Mouse (Mus musculus): ENCODE data around the gene Gm10135. TPM values are rescaled to one million over a fixed set of nuclear protein-coding genes. Genes with fewer than 3 reads are reported as not detected.
"Not testable (repeated sequence)": the region's sequence is repeated elsewhere in the genome, so short reads cannot be mapped to it uniquely, and the experiment has no call there.

Gm10135 gene
- polyA plus RNA-seq (2015; fragmentation: Nextera tagmentation; extraction: Ambion mirVana) = not detected in 2 replicates

- no peaks in the 10 kb centered on the region for H3K27me3 ChIP-seq
- H3K4me3 ChIP-seq = no peak within 1 kb of the TSS
- no peak within 1 kb of the TSS for H3K4me2 ChIP-seq
- no peak within 1 kb of the TSS for H3K9ac ChIP-seq
- H3K9me3 ChIP-seq = no peaks in the 10 kb centered on the region
- ATAC-seq (ENCODE audit: borderline replicate concordance, extremely low read depth, low FRiP score, low TSS enrichment) = no peak
- 97% methylated on average over 7 of the region's 7 CpGs for WGBS
- no peak within 1 kb of the TSS for H3K27ac ChIP-seq
- peaks cover 28% of the 10 kb centered on the region for H3K36me3 ChIP-seq
- no peaks in the 10 kb centered on the region for H3K4me1 ChIP-seq
Observed at GRCm38 (mm10) chr5:72974602-72975001, at the start of gene Gm10135. TSS of gene Gm10135 (minus strand) at chr5:72974702.

GRCm38 (mm10) chr5:73023801-73024200 is 49.3 kb upstream of the Gm10135 start:
- Histone ChIP-seq H3K9ac (no peak overlapping the region), H3K27ac (no peak overlapping the region), H3K4me3 (no peak overlapping the region), H3K4me1 (no peaks in the 10 kb centered on the region), H3K27me3 (no peaks in the 10 kb centered on the region), H3K9me3 (no peaks in the 10 kb centered on the region), H3K36me3 (peaks cover 17% of the 10 kb centered on the region; the same call in 1 of the 2 replicates), H3K4me2 (no peak overlapping the region)
- 87% methylated on average over 13 of the region's 13 CpGs for WGBS
- ATAC-seq (ENCODE audit: borderline replicate concordance, extremely low read depth, low FRiP score, low TSS enrichment) = no peak

GRCm38 (mm10) chr5:73014745-73015144 is 40.2 kb upstream of the Gm10135 start:
- Histone ChIP-seq H3K9me3 (no peaks in the 10 kb centered on the region), H3K36me3 (no peaks in the 10 kb centered on the region), H3K4me1 (peaks cover 9% of the 10 kb centered on the region), H3K4me2 (no peak overlapping the region), H3K27me3 (peaks cover 21% of the 10 kb centered on the region), H3K9ac (no peak overlapping the region), H3K27ac (no peak overlapping the region), H3K4me3 (no peak overlapping the region)
- WGBS = 46% methylated on average over 9 of the region's 9 CpGs
- no peak for ATAC-seq (ENCODE audit: borderline replicate concordance, extremely low read depth, low FRiP score, low TSS enrichment)

GRCm38 (mm10) chr5:73013611-73014287 is 39.2 kb upstream of the Gm10135 start:
- H3K9ac ChIP-seq, H3K27ac ChIP-seq, H3K36me3 ChIP-seq, H3K9me3 ChIP-seq, H3K4me1 ChIP-seq: not testable (repeated sequence)
- H3K4me2 ChIP-seq = peak overlapping the region; percentile 76
- peaks cover 21% of the 10 kb centered on the region for H3K27me3 ChIP-seq
- H3K4me3 ChIP-seq = peak overlapping the region; percentile 37
- peak; percentile 78; the same call in 1 of the 2 replicates for ATAC-seq (ENCODE audit: borderline replicate concordance, extremely low read depth, low FRiP score, low TSS enrichment)
- 2% methylated on average over 43 of the region's 65 CpGs for WGBS

- H3K27me3 ChIP-seq = peaks cover 28% of the 10 kb centered on the region
- H3K9me3 ChIP-seq, H3K4me1 ChIP-seq, H3K9ac ChIP-seq, H3K36me3 ChIP-seq, H3K27ac ChIP-seq: not testable (repeated sequence)
- WGBS = 16% methylated on average over 27 of the region's 27 CpGs
- H3K4me3 ChIP-seq = peak overlapping the region; percentile 37
- H3K4me2 ChIP-seq = peak overlapping the region; percentile 76
- peak; percentile 46 for ATAC-seq (ENCODE audit: borderline replicate concordance, extremely low read depth, low FRiP score, low TSS enrichment)
Observed at GRCm38 (mm10) chr5:73012884-73013610, 38.5 kb upstream of the Gm10135 start.

- H3K27ac ChIP-seq; H3K9ac ChIP-seq; H3K36me3 ChIP-seq; H3K4me3 ChIP-seq; H3K4me2 ChIP-seq; ATAC-seq (ENCODE audit: borderline replicate concordance, extremely low read depth, low FRiP score, low TSS enrichment); H3K9me3 ChIP-seq: not testable (repeated sequence)
- WGBS = 89% methylated on average over 16 of the region's 16 CpGs
- peaks cover 15% of the 10 kb centered on the region for H3K4me1 ChIP-seq
- H3K27me3 ChIP-seq = peaks cover 40% of the 10 kb centered on the region
Observed at GRCm38 (mm10) chr5:73011806-73012205, 37.3 kb upstream of the Gm10135 start.

GRCm38 (mm10) chr5:73008230-73008629 is 33.7 kb upstream of the Gm10135 start:
- H3K4me2 ChIP-seq; H3K27ac ChIP-seq; ATAC-seq (ENCODE audit: borderline replicate concordance, extremely low read depth, low FRiP score, low TSS enrichment); H3K9me3 ChIP-seq; H3K36me3 ChIP-seq; H3K4me3 ChIP-seq; H3K9ac ChIP-seq: not testable (repeated sequence)
- H3K27me3 ChIP-seq = peaks cover 48% of the 10 kb centered on the region
- peaks cover 11% of the 10 kb centered on the region for H3K4me1 ChIP-seq
- 37% methylated on average over 8 of the region's 8 CpGs for WGBS

GRCm38 (mm10) chr5:73007582-73007959 is 33.1 kb upstream of the Gm10135 start:
- Histone ChIP-seq H3K9ac (no peak overlapping the region), H3K4me2 (peak overlapping the region; percentile 81), H3K27ac (no peak overlapping the region), H3K4me1 (peaks cover 10% of the 10 kb centered on the region), H3K36me3 (no peaks in the 10 kb centered on the region), H3K27me3 (peaks cover 43% of the 10 kb centered on the region), H3K4me3 (peak overlapping the region; percentile 39), H3K9me3 (no peaks in the 10 kb centered on the region)
- 41% methylated on average over 5 of the region's 5 CpGs for WGBS
- no peak for ATAC-seq (ENCODE audit: borderline replicate concordance, extremely low read depth, low FRiP score, low TSS enrichment)

GRCm38 (mm10) chr5:73006784-73007581 is 32.5 kb upstream of the Gm10135 start, which contains the start of gene Slc10a4:
TSS of gene Slc10a4 (plus strand) at chr5:73006883.
- no peaks in the 10 kb centered on the region for H3K36me3 ChIP-seq
- peaks cover 10% of the 10 kb centered on the region for H3K4me1 ChIP-seq
- H3K27me3 ChIP-seq = peaks cover 42% of the 10 kb centered on the region
- H3K4me3 ChIP-seq = peak within 1 kb of the TSS; percentile 39
- 6% methylated on average over 65 of the region's 65 CpGs for WGBS
- H3K9ac ChIP-seq = no peak within 1 kb of the TSS; the same call in 1 of the 2 replicates
- H3K9me3 ChIP-seq = no peaks in the 10 kb centered on the region
- peak; percentile 81 for ATAC-seq (ENCODE audit: borderline replicate concordance, extremely low read depth, low FRiP score, low TSS enrichment)
- peak within 1 kb of the TSS; percentile 81 for H3K4me2 ChIP-seq
- no peak within 1 kb of the TSS for H3K27ac ChIP-seq

GRCm38 (mm10) chr5:73004046-73004445 is 29.5 kb upstream of the Gm10135 start:
- Histone ChIP-seq H3K4me2 (no peak overlapping the region), H3K9ac (no peak overlapping the region), H3K4me3 (no peak overlapping the region), H3K36me3 (no peaks in the 10 kb centered on the region), H3K4me1 (peaks cover 10% of the 10 kb centered on the region), H3K27ac (no peak overlapping the region), H3K9me3 (no peaks in the 10 kb centered on the region), H3K27me3 (peaks cover 42% of the 10 kb centered on the region)
- ATAC-seq (ENCODE audit: borderline replicate concordance, extremely low read depth, low FRiP score, low TSS enrichment) = no peak
- WGBS = 62% methylated on average over 5 of the region's 5 CpGs

- ATAC-seq (ENCODE audit: borderline replicate concordance, extremely low read depth, low FRiP score, low TSS enrichment); H3K27ac ChIP-seq; H3K9me3 ChIP-seq; H3K36me3 ChIP-seq; H3K4me2 ChIP-seq; H3K4me3 ChIP-seq; H3K4me1 ChIP-seq; H3K27me3 ChIP-seq; H3K9ac ChIP-seq: not testable (repeated sequence)
- WGBS = 74% methylated on average over 1 of the region's 1 CpGs
Observed at GRCm38 (mm10) chr5:72998546-72998945, 24.0 kb upstream of the Gm10135 start.
